Mouse (Mus musculus) granulocyte monocyte progenitor cell, adult 5-6 weeks (primary cell): ENCODE measurements around the gene Dpf1. TPM values are rescaled to one million over a fixed set of nuclear protein-coding genes. Genes with fewer than 3 reads are reported as not detected.

Experiments
- ATAC-seq: replicated peaks from 2 replicates; pipeline ENCODE4 v1.8.0; 2016; ENCODE audit warnings: mild to moderate bottlenecking, moderate TSS enrichment, inconsistent platforms; ENCODE audit not compliant: poor library complexity, severe bottlenecking
- total RNA-seq, 2 experiments: library from RNA; stranded (forward) in 1 of 2; stranded (reverse) in 1 of 2; fragments of 200-712, 200-1000 nt in 1 of 2; fragments of >200 nt in 1 of 2; fragmentation: Nextera tagmentation in 1 of 2; gene quantifications; 2 replicates each; pipeline ENCODE4 v1.2.3; 2014 to 2017

Dpf1 gene
- total RNA-seq, 2 experiments from 2014 or later, result not detected

- peak; percentile 12; the same call in 1 of the 2 replicates for ATAC-seq
These were observed 16.3 kb upstream of the Dpf1 start for GRCm38 (mm10) chr7:29287481-29287880.

- no peak for ATAC-seq
These were observed 15.7 kb upstream of the Dpf1 start for GRCm38 (mm10) chr7:29288079-29288478.

- peak; percentile 79 for ATAC-seq
These were observed 14.7 kb upstream of the Dpf1 start, which contains the start of gene Ppp1r14a for GRCm38 (mm10) chr7:29288942-29289638. Ppp1r14a (plus strand) TSS chr7:29289308.

- ATAC-seq, result no peak
These were observed 13.9 kb upstream of the Dpf1 start for GRCm38 (mm10) chr7:29289856-29290255.

- ATAC-seq, result no peak
These were observed 12.9 kb upstream of the Dpf1 start for GRCm38 (mm10) chr7:29290691-29291485.

GRCm38 (mm10) chr7:29291616-29292457 is 11.9 kb upstream of the Dpf1 start:
- ATAC-seq, result no peak

- no peak for ATAC-seq
These were observed 11.2 kb upstream of the Dpf1 start for GRCm38 (mm10) chr7:29292458-29293098.

GRCm38 (mm10) chr7:29293131-29294065 is 10.4 kb upstream of the Dpf1 start:
- no peak for ATAC-seq

GRCm38 (mm10) chr7:29294111-29294761 is 9.5 kb upstream of the Dpf1 start:
- ATAC-seq, result peak; percentile 40; the same call in 1 of the 2 replicates

GRCm38 (mm10) chr7:29295861-29296647 is 7.7 kb upstream of the Dpf1 start:
- ATAC-seq, result no peak

GRCm38 (mm10) chr7:29296998-29297397 is 6.8 kb upstream of the Dpf1 start:
- ATAC-seq, result peak; percentile 74

- peak; percentile 29; the same call in 1 of the 2 replicates for ATAC-seq
These were observed 2.6 kb upstream of the Dpf1 start for GRCm38 (mm10) chr7:29301127-29301566.

- ATAC-seq, result no peak
These were observed 1.1 kb upstream of the Dpf1 start for GRCm38 (mm10) chr7:29302641-29303040.

- no peak for ATAC-seq
These were observed 912 bp downstream of the Dpf1 start for GRCm38 (mm10) chr7:29304463-29305262.

GRCm38 (mm10) chr7:29305263-29305988 is 1.7 kb downstream of the Dpf1 start:
- ATAC-seq, result no peak

- ATAC-seq, result no peak
These were observed 2.4 kb downstream of the Dpf1 start for GRCm38 (mm10) chr7:29306108-29306507.
